In the genomic region with DNA sequence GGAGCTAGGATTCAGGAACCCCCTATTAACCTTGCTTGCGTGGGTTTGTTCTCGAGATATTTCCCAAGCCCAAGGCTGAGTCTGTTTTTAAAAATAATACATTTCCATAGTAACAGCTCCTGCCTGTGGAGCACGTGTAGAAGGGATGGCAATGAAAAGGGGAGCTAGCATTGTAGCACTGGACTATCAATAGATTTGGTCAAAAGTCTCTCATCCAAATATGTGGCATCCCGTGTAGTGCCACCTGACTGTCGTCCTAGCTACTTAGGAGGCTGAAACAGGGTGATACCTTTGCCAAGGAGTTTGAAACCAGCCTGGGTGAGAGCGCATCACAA, we compare ENCODE assay signal across 8 mouse cellular contexts. TPM values are rescaled to one million over a fixed set of nuclear protein-coding genes. Genes with fewer than 3 reads are reported as not detected.
DNase-seq lines count a peak whose midpoint lies in the region; ATAC-seq and TF ChIP-seq lines count a peak whose summit lies in the region.

No protein-coding gene starts in this region.

- H3K4me3 ChIP-seq in heart, embryonic 10.5 days = peak overlapping the region; percentile 95
- no peak overlapping the region for H3K4me3 ChIP-seq in C2C12 (ENCODE audit: insufficient read depth, poor library complexity, severe bottlenecking)
- H3K4me3 ChIP-seq in forebrain, embryonic 11.5 days (ENCODE audit: low read depth, low read length) = peak overlapping the region; percentile 92
- H3K4me3 ChIP-seq in limb, embryonic 15.5 days = peak overlapping the region; percentile 92

- no peaks in the 10 kb centered on the region for H3K9me3 ChIP-seq in heart, embryonic 10.5 days
- no peaks in the 10 kb centered on the region for H3K9me3 ChIP-seq in forebrain, embryonic 11.5 days (ENCODE audit: control insufficient read depth, low read length)
- no peaks in the 10 kb centered on the region for H3K9me3 ChIP-seq in limb, embryonic 15.5 days

- peaks cover 2% of the 10 kb centered on the region for H3K79me3 ChIP-seq in C2C12 (ENCODE audit: low read depth)

- no peak for TF ChIP-seq CTCF in C2C12 (IDR thresholded peaks at IDR 0.05; ENCODE audit: control insufficient read depth, insufficient read depth, insufficient read length)

- H3K9ac ChIP-seq in forebrain, embryonic 11.5 days (ENCODE audit: low read length) = peak overlapping the region; percentile 87
- peak overlapping the region; percentile 29 for H3K9ac ChIP-seq in limb, embryonic 15.5 days

- peak overlapping the region; percentile 10 for H3ac ChIP-seq in C2C12 (ENCODE audit: control insufficient read depth, insufficient read length, low read depth)

- H3K27me3 ChIP-seq in heart, embryonic 10.5 days (ENCODE audit: insufficient read depth, poor library complexity, severe bottlenecking) = no peaks in the 10 kb centered on the region
- H3K27me3 ChIP-seq in C2C12 (ENCODE audit: control insufficient read depth, insufficient read depth, insufficient read length) = no peaks in the 10 kb centered on the region
- no peaks in the 10 kb centered on the region for H3K27me3 ChIP-seq in forebrain, embryonic 11.5 days (ENCODE audit: control insufficient read depth, insufficient read depth, low read length)
- H3K27me3 ChIP-seq in limb, embryonic 15.5 days = no peaks in the 10 kb centered on the region

- DNase-seq in heart, embryonic 10.5 days (ENCODE audit: low spot score) = no peak
- no peak for DNase-seq in heart, adult 8-10 months (ENCODE audit: low spot score)
- no peak for DNase-seq in forebrain, embryonic 11.5 days (ENCODE audit: low spot score)
- peak; percentile 80 for DNase-seq in telencephalon, adult 2 months (ENCODE audit: low read depth, low spot score)
- no peak for DNase-seq in cerebellum, adult 8-10 months

- peaks cover 14% of the 10 kb centered on the region for H3K36me3 ChIP-seq in heart, embryonic 10.5 days
- no peaks in the 10 kb centered on the region for H3K36me3 ChIP-seq in C2C12 (ENCODE audit: control insufficient read depth, insufficient read depth)
- peaks cover 2% of the 10 kb centered on the region; the same call in 1 of the 2 replicates for H3K36me3 ChIP-seq in forebrain, embryonic 11.5 days (ENCODE audit: control insufficient read depth, insufficient read depth, low read length)
- H3K36me3 ChIP-seq in limb, embryonic 15.5 days = peaks cover 14% of the 10 kb centered on the region

- H3K79me2 ChIP-seq in C2C12 (ENCODE audit: control insufficient read depth, insufficient read depth) = peaks cover 21% of the 10 kb centered on the region

- peak overlapping the region; percentile 56 for H3K4me2 ChIP-seq in forebrain, embryonic 11.5 days (ENCODE audit: low read depth, low read length, severe bottlenecking)
- H3K4me2 ChIP-seq in limb, embryonic 15.5 days = peak overlapping the region; percentile 94

- H3K4me1 ChIP-seq in heart, embryonic 10.5 days = peaks cover 35% of the 10 kb centered on the region
- peaks cover 18% of the 10 kb centered on the region; the same call in 1 of the 2 replicates for H3K4me1 ChIP-seq in forebrain, embryonic 11.5 days (replicated peaks; ENCODE audit: control insufficient read depth, insufficient read depth, low read length)
- H3K4me1 ChIP-seq in limb, embryonic 15.5 days = peaks cover 27% of the 10 kb centered on the region

- ATAC-seq in forebrain, embryonic 11.5 days (replicated peaks; ENCODE audit: low FRiP score) = no peak
- peak; percentile 4; the same call in 1 of the 2 replicates for ATAC-seq in limb, embryonic 15.5 days (ENCODE audit: insufficient number of reproducible peaks, low FRiP score, low TSS enrichment, low read depth)
- ATAC-seq in megakaryocyte progenitor cell, adult 5-6 weeks (replicated peaks; ENCODE audit: poor library complexity) = no peak

- whole genome bisulfite sequencing in heart, embryonic 10.5 days = 16% methylated on average over 6 of the region's 6 CpGs
- 30% methylated on average over 6 of the region's 6 CpGs for WGBS in forebrain, embryonic 11.5 days
- 20% methylated on average over 6 of the region's 6 CpGs for WGBS in limb, embryonic 15.5 days

- peak overlapping the region; percentile 86 for H3K27ac ChIP-seq in heart, embryonic 10.5 days
- H3K27ac ChIP-seq in forebrain, embryonic 11.5 days (ENCODE audit: low read depth, low read length) = no peak overlapping the region
- H3K27ac ChIP-seq in limb, embryonic 15.5 days = peak overlapping the region; percentile 83

TF ChIP-seq in C2C12, 6 proteins besides CTCF, POLR2A, EP300 and RAD21:
- TF ChIP-seq MYOG (IDR thresholded peaks at IDR 0.05; ENCODE audit: control insufficient read depth, extremely low read depth, insufficient read length) (no peak), MYOD1 (IDR thresholded peaks at IDR 0.05; ENCODE audit: control insufficient read depth, insufficient read length, low read depth) (no peak), MAX (IDR thresholded peaks at IDR 0.05) (no peak), FOSL1 (IDR thresholded peaks at IDR 0.05; ENCODE audit: insufficient read depth, low read length, poor library complexity, severe bottlenecking) (no peak), USF1 (IDR thresholded peaks at IDR 0.05; ENCODE audit: low read depth) (no peak), CEBPB (IDR thresholded peaks at IDR 0.05; ENCODE audit: low read depth) (no peak)

RNA-seq across cellular contexts. Expression of a gene that starts 0.7 kb away (rescaled TPM):
- 6.9 and 9.5 TPM in 2 replicates for polyA plus RNA-seq in heart, embryonic 10.5 days (2016; fragmentation: Nextera tagmentation; extraction: Ambion mirVana)
- total RNA-seq in heart, adult 8-10 months (2022) = 10 to 100 TPM; 12.7 to 19.2 (median 14.1) TPM
- 18.8 TPM for polyA plus RNA-seq in C2C12 (2012; fragmentation: generic; extraction: Trizol)
- polyA plus RNA-seq in forebrain, embryonic 11.5 days (2014; fragmentation: Nextera tagmentation; extraction: Ambion mirVana) = 12.2 and 13.7 TPM in 2 replicates
- 6.9 and 7.1 TPM in 2 replicates for polyA plus RNA-seq in limb, embryonic 15.5 days (2015; fragmentation: Nextera tagmentation; extraction: Ambion mirVana)
- total RNA-seq in megakaryocyte progenitor cell, adult 5-6 weeks (2015) = 3.9 and 13.2 TPM in 2 replicates
- total RNA-seq in megakaryocyte progenitor cell, adult 5-6 weeks (2017) = 2.4 and 5.3 TPM in 2 replicates

RNA-seq across cellular contexts. Expression of a gene that starts 5.1 kb away (rescaled TPM):
- polyA plus RNA-seq in heart, embryonic 10.5 days (2016; fragmentation: Nextera tagmentation; extraction: Ambion mirVana) = 35.2 and 36.6 TPM in 2 replicates
- total RNA-seq in heart, adult 8-10 months (2022) = 10 to 100 TPM; 19.4 to 23.5 (median 20.5) TPM
- 34.0 TPM for polyA plus RNA-seq in C2C12 (2012; fragmentation: generic; extraction: Trizol)
- polyA plus RNA-seq in forebrain, embryonic 11.5 days (2014; fragmentation: Nextera tagmentation; extraction: Ambion mirVana) = 47.7 and 49.1 TPM in 2 replicates
- 37.7 and 38.0 TPM in 2 replicates for polyA plus RNA-seq in limb, embryonic 15.5 days (2015; fragmentation: Nextera tagmentation; extraction: Ambion mirVana)
- 50.3 and 54.8 TPM in 2 replicates for total RNA-seq in megakaryocyte progenitor cell, adult 5-6 weeks (2015)
- 18.9 and 21.0 TPM in 2 replicates for total RNA-seq in megakaryocyte progenitor cell, adult 5-6 weeks (2017)

RNA-seq across cellular contexts. Expression of a gene that starts 13.7 kb away (rescaled TPM):
- 258 and 270 TPM in 2 replicates for polyA plus RNA-seq in heart, embryonic 10.5 days (2016; fragmentation: Nextera tagmentation; extraction: Ambion mirVana)
- 10 to 100 TPM; 10.5 to 12.3 (median 11.4) TPM for total RNA-seq in heart, adult 8-10 months (2022)
- 347 TPM for polyA plus RNA-seq in C2C12 (2012; fragmentation: generic; extraction: Trizol)
- polyA plus RNA-seq in forebrain, embryonic 11.5 days (2014; fragmentation: Nextera tagmentation; extraction: Ambion mirVana) = 463 and 498 TPM in 2 replicates
- polyA plus RNA-seq in limb, embryonic 15.5 days (2015; fragmentation: Nextera tagmentation; extraction: Ambion mirVana) = 252 and 254 TPM in 2 replicates
- total RNA-seq in megakaryocyte progenitor cell, adult 5-6 weeks (2015) = 109 and 111 TPM in 2 replicates
- 270 and 329 TPM in 2 replicates for total RNA-seq in megakaryocyte progenitor cell, adult 5-6 weeks (2017)

RNA-seq across cellular contexts. Expression of a gene that starts 15.3 kb away (rescaled TPM):
- polyA plus RNA-seq in heart, embryonic 10.5 days (2016; fragmentation: Nextera tagmentation; extraction: Ambion mirVana) = 23.5 and 25.0 TPM in 2 replicates
- 1 to 10 TPM; 4.5 to 7.2 (median 6.3) TPM for total RNA-seq in heart, adult 8-10 months (2022)
- polyA plus RNA-seq in C2C12 (2012; fragmentation: generic; extraction: Trizol) = 9.1 TPM
- polyA plus RNA-seq in forebrain, embryonic 11.5 days (2014; fragmentation: Nextera tagmentation; extraction: Ambion mirVana) = 25.8 and 27.4 TPM in 2 replicates
- polyA plus RNA-seq in limb, embryonic 15.5 days (2015; fragmentation: Nextera tagmentation; extraction: Ambion mirVana) = 24.2 and 24.9 TPM in 2 replicates
- 13.4 and 17.6 TPM in 2 replicates for total RNA-seq in megakaryocyte progenitor cell, adult 5-6 weeks (2015)
- total RNA-seq in megakaryocyte progenitor cell, adult 5-6 weeks (2017) = 17.4 and 20.4 TPM in 2 replicates

RNA-seq across cellular contexts. Expression of a gene that starts 23.3 kb away (rescaled TPM):
- 276 and 285 TPM in 2 replicates for polyA plus RNA-seq in heart, embryonic 10.5 days (2016; fragmentation: Nextera tagmentation; extraction: Ambion mirVana)
- total RNA-seq in heart, adult 8-10 months (2022) = 10 to 100 TPM; 42.1 to 48.8 (median 45.4) TPM
- 59.6 TPM for polyA plus RNA-seq in C2C12 (2012; fragmentation: generic; extraction: Trizol)
- 155 and 166 TPM in 2 replicates for polyA plus RNA-seq in forebrain, embryonic 11.5 days (2014; fragmentation: Nextera tagmentation; extraction: Ambion mirVana)
- polyA plus RNA-seq in limb, embryonic 15.5 days (2015; fragmentation: Nextera tagmentation; extraction: Ambion mirVana) = 88.7 and 95.1 TPM in 2 replicates
- total RNA-seq in megakaryocyte progenitor cell, adult 5-6 weeks (2015) = 123 and 124 TPM in 2 replicates
- 46.4 and 55.8 TPM in 2 replicates for total RNA-seq in megakaryocyte progenitor cell, adult 5-6 weeks (2017)
